Mouse (Mus musculus) forebrain, embryonic 11.5 days (tissue): ENCODE results near the gene Mrpl27. TPM values are rescaled to one million over a fixed set of nuclear protein-coding genes. Genes with fewer than 3 reads are reported as not detected.
A peak's percentile ranks its signal among the peaks of the same experiment; 100 is the strongest.
"Not testable (repeated sequence)": the region's sequence is repeated elsewhere in the genome, so short reads cannot be mapped to it uniquely, and the experiment has no call there.

Source experiments
- ATAC-seq: fragments of 200-750 bp; cut with Nextera tagmentation; replicated peaks from 2 replicates; pipeline ENCODE4 v1.8.0; 2017; ENCODE audit warnings: moderate TSS enrichment; ENCODE audit not compliant: low FRiP score
- DNase-seq: peaks from one replicate; pipeline ENCODE4 v3.0.0-alpha.2; 2017; ENCODE audit warnings: low spot score
- H3K27ac ChIP-seq: fragments of 300-500 bp; sonication (generic); 2 replicates; pipeline ENCODE4 v1.5.1; 2014; ENCODE audit warnings: low read depth, low read length
- H3K27me3 ChIP-seq: fragments of 300-500 bp; sonication (generic); 2 replicates; pipeline ENCODE4 v1.6.1; 2014; ENCODE audit warnings: mild to moderate bottlenecking, low read length, mixed read lengths; ENCODE audit not compliant: control insufficient read depth, insufficient read depth
- H3K36me3 ChIP-seq: fragments of 300-500 bp; sonication (generic); 2 replicates; pipeline ENCODE4 v1.6.1; 2014; ENCODE audit warnings: mild to moderate bottlenecking, low read length, moderate library complexity, mixed read lengths; ENCODE audit not compliant: control insufficient read depth, insufficient read depth
- H3K4me1 ChIP-seq: fragments of 300-500 bp; sonication (generic); replicated peaks from 2 replicates; pipeline ENCODE4 v1.6.1; 2014; ENCODE audit warnings: low read length, mixed read lengths; ENCODE audit not compliant: control insufficient read depth, insufficient read depth
- H3K4me2 ChIP-seq: fragments of 300-500 bp; sonication (generic); 2 replicates; pipeline ENCODE4 v1.6.1; 2014; ENCODE audit warnings: low read depth, mild to moderate bottlenecking, low read length, moderate library complexity, mixed read lengths; ENCODE audit not compliant: severe bottlenecking
- H3K4me3 ChIP-seq: fragments of 300-500 bp; sonication (generic); 2 replicates; pipeline ENCODE4 v1.5.1; 2014; ENCODE audit warnings: low read depth, low read length
- H3K9ac ChIP-seq: fragments of 300-500 bp; sonication (generic); 2 replicates; pipeline ENCODE4 v1.6.1; 2014; ENCODE audit warnings: low read length
- H3K9me3 ChIP-seq: fragments of 300-500 bp; sonication (generic); 2 replicates; pipeline ENCODE4 v1.6.1; 2016; ENCODE audit warnings: low read length, mixed read lengths; ENCODE audit not compliant: control insufficient read depth
- WGBS: fragments of 180-500 bp; shearing (Covaris S2); extraction: QIAGEN DNeasy Blood & Tissue Kit; methylation state at CpG from one replicate; pipeline ENCODE4 v1.1.7; 2014; 5-methylcytosine and 5-hydroxymethylcytosine counted together
- polyA plus RNA-seq: library from polyadenylated mRNA; unstranded; fragments of >200 nt; fragmentation: Nextera tagmentation; extraction: Ambion mirVana; gene quantifications from 2 replicates; pipeline ENCODE4 v1.2.1, GENCODE M21; 2014

The Mrpl27 gene
- polyA plus RNA-seq, 1 experiment from 2014 or later: 125 TPM

GRCm38 (mm10) chr11:94651241-94651640, 2.3 kb upstream of the Mrpl27 start:
- H3K36me3 ChIP-seq, H3K9ac ChIP-seq, H3K4me2 ChIP-seq, H3K27ac ChIP-seq, ATAC-seq, H3K9me3 ChIP-seq, H3K4me3 ChIP-seq, H3K4me1 ChIP-seq, H3K27me3 ChIP-seq, DNase-seq: not testable (repeated sequence)
- WGBS: 96% methylated on average over 5 of the region's 7 CpGs

GRCm38 (mm10) chr11:94652973-94653372, 594 bp upstream of the Mrpl27 start:
- Histone ChIP-seq H3K36me3 (peaks cover 2% of the 10 kb centered on the region; the same call in 1 of the 2 replicates), H3K27ac (no peak overlapping the region), H3K9ac (peak overlapping the region; percentile 71), H3K27me3 (no peaks in the 10 kb centered on the region), H3K4me2 (peak overlapping the region; percentile 51), H3K4me1 (no peaks in the 10 kb centered on the region; the same call in 1 of the 2 replicates), H3K4me3 (peak overlapping the region; percentile 61), H3K9me3 (no peaks in the 10 kb centered on the region)
- no peak for ATAC-seq
- DNase-seq: no peak
- WGBS: 48% methylated on average over 8 of the region's 8 CpGs

DNA sequence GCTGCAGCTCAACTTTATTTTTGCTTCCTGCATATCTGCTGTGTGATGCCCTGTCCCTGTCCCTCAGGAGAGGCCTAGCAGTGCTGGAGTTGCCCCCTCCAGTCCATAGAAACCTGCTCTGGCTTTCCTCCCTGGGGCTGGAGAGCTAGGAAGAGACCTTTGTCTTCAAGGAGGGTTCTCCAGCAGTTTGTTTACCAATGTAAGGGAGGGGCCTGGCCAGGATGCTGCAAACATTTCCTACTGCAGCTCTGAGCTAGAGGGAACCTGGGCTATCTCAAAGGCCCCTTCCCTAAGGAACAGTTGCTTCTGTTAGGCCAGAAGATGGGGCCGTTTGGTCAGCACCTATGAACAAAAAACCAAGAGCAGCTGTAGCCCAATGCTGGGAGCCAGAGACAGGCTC, 7.8 kb downstream of the Mrpl27 start:
- no peak overlapping the region for H3K4me2 ChIP-seq
- H3K36me3 ChIP-seq: no peaks in the 10 kb centered on the region; the same call in 1 of the 2 replicates
- H3K4me1 ChIP-seq: no peaks in the 10 kb centered on the region
- ATAC-seq (no peak), DNase-seq (no peak)
- no peaks in the 10 kb centered on the region for H3K9me3 ChIP-seq
- H3K9ac ChIP-seq: no peak overlapping the region
- no peak overlapping the region for H3K4me3 ChIP-seq
- H3K27ac ChIP-seq: no peak overlapping the region
- 73% methylated on average over 1 of the region's 1 CpGs for WGBS
- H3K27me3 ChIP-seq: no peaks in the 10 kb centered on the region

DNA sequence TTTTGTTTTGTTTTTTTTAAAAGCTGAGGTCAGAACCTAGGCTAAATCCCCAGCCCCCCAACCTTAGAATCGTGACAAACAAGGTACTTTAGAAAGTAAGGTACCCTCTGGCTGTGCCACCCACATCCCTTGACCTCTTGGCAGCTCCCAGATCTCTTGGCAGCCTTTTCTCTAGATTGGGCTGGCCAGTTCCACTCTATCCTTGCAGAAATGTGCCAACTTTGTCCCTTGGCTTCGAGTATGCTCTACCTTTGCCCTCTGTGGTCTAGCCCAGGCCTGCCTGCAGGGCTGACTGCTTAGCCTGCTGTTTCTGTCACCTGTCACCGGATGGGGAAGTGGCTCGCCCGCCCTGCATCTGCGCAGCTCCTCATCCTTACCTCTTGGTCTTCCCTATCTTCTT, 11.7 kb downstream of the Mrpl27 start:
- H3K4me2 ChIP-seq: no peak overlapping the region
- H3K9me3 ChIP-seq: no peaks in the 10 kb centered on the region
- H3K36me3 ChIP-seq: peaks cover 14% of the 10 kb centered on the region
- WGBS: 89% methylated on average over 6 of the region's 6 CpGs
- ATAC-seq (no peak), DNase-seq (peak; percentile 47)
- no peaks in the 10 kb centered on the region for H3K4me1 ChIP-seq
- no peak overlapping the region for H3K27ac ChIP-seq
- H3K9ac ChIP-seq: no peak overlapping the region
- no peak overlapping the region for H3K4me3 ChIP-seq
- H3K27me3 ChIP-seq: no peaks in the 10 kb centered on the region

GRCm38 (mm10) chr11:94674984-94675383, 21.4 kb downstream of the Mrpl27 start:
- Histone ChIP-seq H3K4me3 (no peak overlapping the region), H3K4me1 (peaks cover 7% of the 10 kb centered on the region), H3K36me3 (no peaks in the 10 kb centered on the region; the same call in 1 of the 2 replicates), H3K27me3 (no peaks in the 10 kb centered on the region), H3K9me3 (no peaks in the 10 kb centered on the region), H3K4me2 (no peak overlapping the region), H3K27ac (no peak overlapping the region), H3K9ac (no peak overlapping the region)
- ATAC-seq (no peak), DNase-seq (peak; percentile 37)
- 84% methylated on average over 5 of the region's 5 CpGs for WGBS

GRCm38 (mm10) chr11:94675446-94675845, 21.9 kb downstream of the Mrpl27 start:
- Histone ChIP-seq H3K4me1 (peaks cover 7% of the 10 kb centered on the region), H3K4me2 (no peak overlapping the region; the same call in 1 of the 2 replicates), H3K27me3 (no peaks in the 10 kb centered on the region), H3K36me3 (no peaks in the 10 kb centered on the region), H3K4me3 (no peak overlapping the region), H3K9me3 (no peaks in the 10 kb centered on the region), H3K9ac (no peak overlapping the region), H3K27ac (no peak overlapping the region)
- ATAC-seq (no peak), DNase-seq (no peak)
- WGBS: 81% methylated on average over 5 of the region's 5 CpGs

GRCm38 (mm10) chr11:94676308-94676707, 22.7 kb downstream of the Mrpl27 start:
- WGBS: 45% methylated on average over 4 of the region's 4 CpGs

GRCm38 (mm10) chr11:94676754-94677606, 23.4 kb downstream of the Mrpl27 start, which contains the start of gene Xylt2:
Gene Xylt2 (minus strand): TSS chr11:94677515.
- H3K36me3 ChIP-seq: no peaks in the 10 kb centered on the region
- peaks cover 7% of the 10 kb centered on the region for H3K4me1 ChIP-seq
- peak within 1 kb of the TSS; percentile 96 for H3K9ac ChIP-seq
- DNase-seq (peak; percentile 95), ATAC-seq (peak; percentile 94)
- peak within 1 kb of the TSS; percentile 72 for H3K27ac ChIP-seq
- H3K9me3 ChIP-seq: no peaks in the 10 kb centered on the region
- no peaks in the 10 kb centered on the region for H3K27me3 ChIP-seq
- peak within 1 kb of the TSS; percentile 74 for H3K4me2 ChIP-seq
- WGBS: under 1% methylated on average over 77 of the region's 82 CpGs
- peak within 1 kb of the TSS; percentile 90 for H3K4me3 ChIP-seq

More at GRCm38 (mm10) chr11:94676308-94676707, 22.7 kb downstream of the Mrpl27 start:
- no peak for ATAC-seq
- H3K27ac ChIP-seq: no peak overlapping the region
- DNase-seq: no peak
- peak overlapping the region; percentile 74 for H3K4me2 ChIP-seq
- H3K27me3 ChIP-seq: no peaks in the 10 kb centered on the region
- no peaks in the 10 kb centered on the region for H3K36me3 ChIP-seq
- H3K9ac ChIP-seq: peak overlapping the region; percentile 96
- H3K4me3 ChIP-seq: peak overlapping the region; percentile 90
- no peaks in the 10 kb centered on the region for H3K9me3 ChIP-seq
- peaks cover 7% of the 10 kb centered on the region for H3K4me1 ChIP-seq
